Mouse (Mus musculus) fibroblast of lung, adult 2 months (primary cell): ENCODE results near the gene Olfm2.
A peak's percentile ranks its signal among the peaks of the same experiment; 100 is the strongest.

Experiments
- DNase-seq: peaks from one replicate; pipeline ENCODE4 v3.0.0-alpha.2; 2011; ENCODE audit warnings: low read depth

The Olfm2 gene

GRCm38 (mm10) chr9:20746017-20746660 lies at the start of gene Olfm2:
TSS of gene Olfm2 (minus strand) at chr9:20746349.
- no peak for DNase-seq

GRCm38 (mm10) chr9:20794108-20794806 lies 48.1 kb upstream of the Olfm2 start:
- peak; percentile 86 for DNase-seq

GRCm38 (mm10) chr9:20790345-20790744 lies 44.2 kb upstream of the Olfm2 start:
- DNase-seq: no peak

DNA sequence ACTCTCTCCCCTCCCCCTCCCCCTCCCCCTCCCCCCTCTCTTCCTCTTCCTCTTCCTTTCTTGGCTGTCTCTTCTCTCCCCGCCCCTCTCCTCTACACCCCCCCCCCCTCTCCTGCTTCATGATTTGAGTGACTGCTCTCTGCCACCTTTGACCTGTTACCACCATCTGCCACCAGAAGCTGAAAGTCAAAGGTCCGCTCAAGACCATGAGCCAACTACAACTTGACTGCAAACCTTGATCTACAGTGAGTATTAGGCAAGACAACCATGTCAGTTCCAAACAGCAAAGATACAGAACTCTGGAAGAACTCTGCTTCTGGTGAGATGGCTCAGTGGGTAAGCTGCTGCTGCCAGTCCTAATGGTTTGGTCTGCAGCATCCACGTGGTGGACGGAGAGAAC lies 43.5 kb upstream of the Olfm2 start:
- no peak for DNase-seq

GRCm38 (mm10) chr9:20787992-20788391 lies 41.8 kb upstream of the Olfm2 start:
- DNase-seq: no peak

- DNase-seq: no peak
These were observed 38.9 kb upstream of the Olfm2 start for GRCm38 (mm10) chr9:20785055-20785454.

DNA sequence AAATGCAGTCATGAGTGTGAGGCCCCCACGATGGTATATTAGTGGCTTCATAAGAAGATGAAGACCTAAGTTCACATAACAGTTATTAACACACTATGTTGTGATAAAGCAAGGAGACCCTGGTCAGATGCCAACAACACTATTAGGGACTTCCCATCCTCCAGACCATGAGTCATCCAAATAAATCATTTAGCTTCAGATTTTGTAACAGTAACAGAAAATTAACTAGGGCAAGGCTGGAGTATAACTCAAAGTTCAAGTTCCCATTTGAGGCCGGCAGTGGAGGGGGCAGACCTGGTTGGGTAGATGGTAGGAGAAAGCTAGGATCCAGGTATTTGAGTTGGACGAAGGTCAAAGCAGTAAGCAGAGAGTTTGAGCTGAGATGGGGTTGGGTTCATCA lies 35.1 kb upstream of the Olfm2 start:
- DNase-seq: peak; percentile 42

DNA sequence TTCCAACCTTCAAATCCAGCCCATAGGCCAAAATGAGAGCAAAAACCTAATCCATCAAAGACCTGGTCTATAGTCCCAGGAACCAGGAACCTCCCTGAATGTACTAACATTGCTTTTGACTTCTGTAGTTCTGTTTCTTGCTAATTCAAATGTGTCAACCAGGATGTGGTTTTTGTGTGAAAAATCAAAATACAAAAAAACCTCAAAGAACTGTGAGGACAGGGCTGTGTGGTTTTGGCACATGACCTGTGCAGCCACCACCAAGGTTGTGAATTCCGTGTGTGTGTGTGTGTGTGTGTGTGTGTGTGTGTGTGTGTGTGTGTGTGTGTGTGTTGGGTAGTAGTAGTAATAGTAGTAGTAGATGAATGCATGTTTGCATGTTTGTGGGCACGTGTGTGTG lies 19.1 kb upstream of the Olfm2 start:
- peak; percentile 60 for DNase-seq

- peak; percentile 65 for DNase-seq
These were observed 16.9 kb upstream of the Olfm2 start for GRCm38 (mm10) chr9:20763099-20763498.

- DNase-seq: no peak
These were observed 16.2 kb upstream of the Olfm2 start for GRCm38 (mm10) chr9:20762197-20762961.

GRCm38 (mm10) chr9:20761388-20761787 lies 15.2 kb upstream of the Olfm2 start:
- DNase-seq: no peak

GRCm38 (mm10) chr9:20760813-20761212 lies 14.7 kb upstream of the Olfm2 start:
- peak; percentile 99 for DNase-seq

DNA sequence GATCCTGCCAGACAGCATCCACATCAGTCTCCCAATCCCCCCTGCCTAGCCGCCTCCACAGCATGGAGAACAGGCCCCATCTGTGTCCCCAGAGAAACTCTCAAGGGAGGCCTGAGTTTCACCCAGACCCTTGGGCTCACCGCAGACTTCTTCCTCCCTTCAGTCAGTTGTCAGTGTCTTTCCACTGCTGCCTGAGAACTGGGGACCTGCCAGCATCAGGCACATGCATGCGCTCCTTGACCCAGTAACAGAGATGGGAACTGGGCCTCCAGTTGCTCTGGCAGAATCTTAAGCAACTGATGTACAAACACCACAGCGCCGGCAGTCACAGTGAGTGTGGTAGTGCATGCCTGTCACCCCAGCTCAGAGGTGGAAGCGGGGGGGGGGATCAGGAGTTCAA lies 12.7 kb upstream of the Olfm2 start:
- no peak for DNase-seq

DNA sequence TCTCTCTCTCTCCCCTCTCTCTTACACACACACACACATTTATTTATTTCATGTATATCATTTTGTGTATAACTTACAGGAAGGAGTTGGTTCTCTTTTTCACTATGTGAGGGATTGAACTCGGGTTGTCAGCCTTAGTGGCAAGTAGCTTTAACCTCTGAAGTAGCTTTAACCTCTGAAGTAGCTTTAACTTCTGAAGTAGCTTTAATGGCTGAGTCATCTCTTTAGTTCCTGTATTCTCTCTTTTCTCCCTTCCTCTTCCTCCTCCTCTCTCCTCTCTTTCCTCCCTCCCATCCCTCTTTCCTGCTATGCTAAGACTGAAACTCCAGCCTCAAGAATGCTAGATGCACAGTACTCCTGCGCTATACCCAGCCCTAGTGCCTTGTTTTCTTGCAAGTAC lies 12.1 kb upstream of the Olfm2 start:
- DNase-seq: no peak

DNA sequence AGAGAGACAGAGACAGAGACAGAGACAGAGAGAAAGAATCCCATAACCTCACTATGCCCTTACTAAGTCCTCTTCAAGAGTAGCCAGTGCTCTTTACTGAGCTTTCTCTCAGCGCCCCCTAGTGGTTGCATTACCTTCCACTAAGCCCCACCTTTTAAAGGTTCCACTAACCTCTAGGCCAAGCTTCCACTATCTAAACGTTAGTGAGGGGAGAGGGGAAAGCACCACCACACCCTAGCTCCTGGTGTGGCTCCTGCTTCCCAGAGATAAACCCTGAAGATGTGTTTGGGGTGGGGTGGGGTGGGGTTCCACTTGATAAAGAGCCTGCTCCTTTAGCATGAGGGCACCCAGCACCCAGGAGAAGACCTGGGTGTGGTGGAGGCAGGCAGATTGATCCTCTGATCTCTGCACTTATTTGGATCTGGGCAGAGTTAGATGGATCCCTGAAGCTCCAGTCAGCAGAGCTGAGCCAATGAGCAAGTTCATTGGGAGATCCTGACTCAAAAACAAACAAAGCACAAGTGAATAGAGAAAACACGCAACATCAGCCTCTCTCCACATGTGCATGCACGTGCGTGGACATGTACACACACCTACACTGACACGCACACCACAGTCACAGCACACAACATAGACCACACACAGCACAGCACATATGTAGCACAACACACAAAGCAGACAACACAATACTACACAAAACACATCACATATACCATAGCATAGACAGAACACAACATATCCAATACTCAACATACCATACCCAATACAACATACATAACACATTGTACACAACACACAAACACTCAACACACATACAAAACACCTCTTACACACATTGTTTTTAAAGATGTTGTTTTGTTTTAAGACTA lies 11.2 kb upstream of the Olfm2 start:
- DNase-seq: no peak

DNA sequence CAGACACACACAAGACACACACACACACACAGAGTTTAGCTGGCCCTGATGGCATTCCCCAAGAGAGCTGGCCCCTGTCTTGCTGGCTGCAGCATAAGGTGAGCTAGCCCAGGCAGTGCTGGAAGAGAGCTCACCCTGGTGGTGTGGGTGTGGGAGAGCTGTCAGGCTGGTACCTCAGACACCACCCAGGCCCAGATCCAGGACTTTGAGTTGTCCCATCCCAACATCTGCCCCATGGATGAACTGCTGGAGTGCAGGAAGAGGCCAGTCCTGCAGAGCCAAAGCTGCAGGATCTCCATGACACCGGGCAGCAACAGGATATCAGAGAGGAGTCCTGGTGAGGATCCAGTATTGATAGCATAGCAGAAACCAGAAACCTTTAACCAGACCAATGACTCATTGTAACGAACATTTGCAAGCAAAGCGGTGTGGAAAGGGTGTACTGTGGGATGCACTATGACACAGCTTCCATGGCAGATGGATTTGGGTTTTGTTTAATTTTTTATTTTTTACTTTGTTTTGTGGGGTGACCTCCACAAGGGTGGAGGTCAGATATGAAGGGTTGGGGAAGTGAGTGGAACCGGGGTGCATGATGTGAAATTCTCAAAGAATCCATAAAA lies 10.0 kb upstream of the Olfm2 start:
- DNase-seq: no peak

DNA sequence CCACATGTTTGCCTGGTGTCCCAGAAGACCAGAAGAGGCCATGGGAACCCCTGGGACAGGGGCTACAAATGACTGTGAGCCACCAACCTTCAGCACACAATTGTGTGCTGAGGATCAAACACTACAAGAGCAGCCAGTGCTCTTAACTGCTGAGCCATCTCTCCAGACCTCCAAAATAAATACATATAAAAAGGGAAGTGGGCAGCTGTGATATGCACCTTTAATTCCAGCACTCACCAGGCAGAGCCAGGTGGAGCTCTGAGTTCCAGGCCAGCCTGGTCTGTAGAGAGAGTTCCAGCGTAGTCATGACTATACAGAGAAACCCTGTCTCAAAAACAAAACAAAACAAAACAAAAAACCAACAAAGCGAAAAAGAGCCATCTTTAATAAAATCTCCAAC lies 8.2 kb upstream of the Olfm2 start:
- DNase-seq: no peak

DNA sequence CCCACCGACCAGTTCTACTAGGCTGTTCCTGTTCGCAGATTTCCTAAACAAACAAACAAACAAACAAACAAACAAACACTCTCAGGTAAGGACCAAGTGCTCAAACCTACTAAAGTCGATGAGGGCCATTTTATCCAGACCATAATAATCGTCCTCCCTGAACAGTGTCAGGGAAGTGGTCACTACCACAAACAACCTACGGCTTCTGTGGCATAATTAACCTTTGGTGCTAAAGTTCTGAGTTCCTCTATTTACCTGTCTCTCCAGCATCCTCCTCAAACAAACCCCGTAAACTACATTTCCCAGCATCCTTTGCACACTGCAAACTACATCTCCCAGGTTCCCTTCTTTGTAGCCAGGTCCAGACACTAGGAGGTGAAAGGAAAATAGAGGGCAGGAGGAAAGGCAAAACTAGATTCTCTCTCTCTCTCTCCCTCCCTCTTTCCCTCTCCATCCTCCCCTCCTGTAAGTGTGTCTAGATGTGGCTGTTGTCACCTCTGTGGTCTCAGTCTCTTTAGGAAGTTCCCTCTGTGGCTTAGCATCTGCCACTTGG lies 5.4 kb upstream of the Olfm2 start:
- DNase-seq: no peak

DNA sequence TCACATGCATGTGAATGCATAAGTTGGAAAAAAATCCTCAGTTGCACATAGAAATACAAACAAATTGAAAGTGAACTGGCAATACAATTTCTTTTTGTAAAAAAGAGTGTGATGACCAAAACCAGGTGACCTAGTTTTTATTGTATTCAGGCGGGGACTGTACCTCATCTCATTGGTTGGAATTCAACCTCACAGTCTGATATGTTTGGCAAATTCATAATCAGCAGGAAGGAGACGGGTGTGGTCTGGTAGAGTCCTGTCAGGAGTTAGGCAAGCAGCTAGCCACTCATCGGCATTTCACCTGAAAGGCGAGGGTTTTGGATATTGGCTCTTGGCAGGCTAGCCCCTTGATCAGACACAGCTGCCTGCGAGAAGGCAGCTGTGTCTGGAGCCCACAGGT lies 3.1 kb upstream of the Olfm2 start:
- DNase-seq: no peak

DNA sequence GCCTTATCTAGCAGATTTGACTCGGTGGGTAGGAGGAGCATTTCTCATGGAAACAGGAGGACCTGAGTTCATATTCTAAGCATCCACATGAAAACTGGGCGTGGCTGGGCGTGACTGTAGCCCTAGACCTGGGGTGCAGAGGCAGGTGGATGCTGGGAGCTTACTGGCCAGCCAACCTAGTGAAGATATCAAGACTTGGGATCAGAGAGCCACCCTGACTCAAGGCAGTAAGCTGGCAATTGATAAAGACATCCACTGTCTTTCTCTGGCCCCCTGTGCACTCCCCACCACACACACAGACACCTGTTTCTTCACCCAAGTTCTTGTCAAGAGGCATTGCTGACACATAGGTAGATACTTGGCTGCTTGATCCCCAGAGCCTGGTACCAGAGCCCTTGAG lies 2.4 kb upstream of the Olfm2 start:
- DNase-seq: no peak

GRCm38 (mm10) chr9:20747682-20748081 lies 1.5 kb upstream of the Olfm2 start:
- DNase-seq: no peak
